Mouse (Mus musculus): ENCODE data around the gene Pop7.

The Pop7 gene

DNA sequence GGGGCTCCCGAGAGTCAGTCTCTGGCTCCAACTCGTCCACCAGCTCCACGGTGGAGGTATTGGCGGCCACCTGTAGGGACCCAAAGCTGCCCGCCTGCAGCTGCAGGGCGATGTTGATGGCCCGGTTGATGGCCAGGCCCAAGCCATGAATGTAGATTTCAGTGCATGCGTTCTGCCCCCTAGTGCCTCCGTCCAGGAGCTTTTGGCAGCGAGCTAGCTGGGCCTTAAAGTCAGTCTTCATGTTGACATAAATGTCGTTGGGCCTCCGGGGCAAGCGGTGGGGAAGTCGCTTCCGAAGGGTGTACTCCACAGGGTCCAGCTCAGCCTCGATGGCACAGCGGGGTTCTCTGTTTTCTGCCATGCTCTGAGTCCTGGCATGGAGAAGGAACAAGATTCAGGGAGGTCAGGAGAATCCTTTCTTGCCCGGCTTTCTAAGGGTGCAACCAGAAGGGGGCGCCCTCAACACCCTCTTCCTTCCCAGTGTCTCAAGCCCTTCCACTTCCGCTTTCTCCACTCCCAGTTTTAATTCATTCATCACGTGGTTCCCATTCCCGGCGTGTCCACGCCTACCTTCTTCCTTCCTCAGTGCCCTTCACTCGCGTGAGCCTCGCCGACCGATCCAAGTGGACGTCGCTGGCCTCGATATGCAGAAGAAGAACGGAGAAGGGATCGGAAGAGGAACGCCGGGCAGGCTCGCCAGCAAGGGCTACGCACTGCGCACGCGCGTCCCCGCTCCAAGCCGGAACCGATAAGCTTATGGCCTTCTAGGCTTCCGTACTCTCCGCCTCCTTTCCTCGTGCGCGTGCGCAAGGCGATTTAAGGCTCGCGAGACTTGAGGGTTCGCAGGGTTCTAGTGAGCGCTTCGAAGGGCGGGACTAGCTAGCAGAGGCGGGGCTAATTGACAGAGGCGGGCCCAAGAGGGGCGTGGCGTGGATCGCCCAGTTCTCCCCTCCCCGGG is at the start of gene Pop7:
TSS of gene Pop7 (minus strand) at position 810 of the 958 bp plus-strand sequence.
- DNase-seq: peak; percentile 100

DNA sequence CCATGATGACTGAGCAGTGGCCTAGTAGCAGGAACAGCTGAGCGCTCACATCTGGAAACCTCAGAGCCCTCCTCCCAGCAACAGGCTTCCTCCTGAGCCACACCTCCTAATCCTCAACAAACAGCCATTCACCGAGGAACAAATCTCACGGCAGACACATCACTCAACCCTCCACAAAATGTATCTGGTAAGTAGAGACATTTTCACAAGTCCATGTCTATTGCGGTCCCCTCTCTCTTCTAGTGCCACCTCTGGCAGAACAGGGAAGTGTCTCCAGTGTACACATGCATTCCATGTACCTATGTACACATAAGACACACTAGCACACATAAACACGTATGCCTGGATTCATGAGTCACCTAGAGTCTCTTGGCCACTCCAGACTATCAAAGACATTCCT is 48.8 kb upstream of the Pop7 start:
- no peak for DNase-seq

DNA sequence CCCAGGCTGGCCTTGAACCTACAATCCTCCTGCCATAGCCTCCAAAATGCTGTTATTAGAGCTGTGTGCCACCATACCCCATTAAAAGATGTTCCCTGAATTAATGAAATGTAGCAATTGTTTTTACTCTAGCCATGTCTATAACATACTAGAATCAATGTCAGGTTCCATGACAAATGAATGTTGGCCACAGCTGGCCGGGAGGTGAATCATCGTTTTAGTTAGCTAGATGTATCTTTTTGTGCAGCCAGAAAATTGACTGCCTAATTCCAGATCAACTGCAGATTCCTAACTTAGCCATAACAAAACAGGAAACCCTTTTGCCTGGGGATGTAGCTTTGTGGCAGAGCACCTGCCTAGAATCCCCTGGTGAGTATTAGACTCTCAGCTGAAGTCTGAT is 47.5 kb upstream of the Pop7 start:
- DNase-seq: no peak

DNA sequence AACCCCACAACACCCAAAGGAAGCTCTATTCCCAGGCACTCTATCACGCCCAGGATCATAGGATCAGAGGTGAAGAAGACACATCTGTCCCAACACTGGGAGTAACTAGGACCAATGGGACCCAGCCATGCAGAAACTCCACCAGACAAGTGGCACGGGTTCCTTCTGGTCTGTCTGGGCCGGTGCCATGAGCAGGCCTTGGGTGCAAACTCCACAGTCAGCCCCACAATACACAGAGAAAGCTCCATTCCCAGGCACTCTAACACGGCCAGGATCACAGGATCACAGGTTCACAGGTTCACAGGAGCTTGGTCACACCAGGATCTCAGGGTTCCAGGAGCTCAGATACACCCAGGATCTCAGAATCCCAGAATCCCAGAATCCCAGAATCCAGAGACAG is 43.3 kb upstream of the Pop7 start:
- DNase-seq: no peak

DNA sequence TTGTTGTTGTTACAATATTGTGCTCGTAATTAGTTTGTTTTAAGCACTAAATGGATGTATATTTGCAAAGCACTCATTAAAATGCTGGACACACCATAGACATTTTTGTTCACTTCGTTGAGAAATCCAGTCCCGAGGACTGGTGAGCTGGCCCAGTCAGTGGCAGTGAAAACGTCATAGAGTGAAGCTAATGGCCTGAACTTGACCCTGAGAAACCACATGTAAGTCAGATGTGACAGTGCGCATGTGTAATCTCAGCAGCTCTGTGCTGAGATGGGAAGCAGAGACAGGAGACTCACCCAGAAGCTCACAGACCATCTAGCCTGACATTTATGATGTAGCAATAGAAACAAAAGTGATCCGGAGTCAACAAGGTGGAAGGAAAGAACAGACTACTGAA is 42.6 kb upstream of the Pop7 start:
- no peak for DNase-seq

DNA sequence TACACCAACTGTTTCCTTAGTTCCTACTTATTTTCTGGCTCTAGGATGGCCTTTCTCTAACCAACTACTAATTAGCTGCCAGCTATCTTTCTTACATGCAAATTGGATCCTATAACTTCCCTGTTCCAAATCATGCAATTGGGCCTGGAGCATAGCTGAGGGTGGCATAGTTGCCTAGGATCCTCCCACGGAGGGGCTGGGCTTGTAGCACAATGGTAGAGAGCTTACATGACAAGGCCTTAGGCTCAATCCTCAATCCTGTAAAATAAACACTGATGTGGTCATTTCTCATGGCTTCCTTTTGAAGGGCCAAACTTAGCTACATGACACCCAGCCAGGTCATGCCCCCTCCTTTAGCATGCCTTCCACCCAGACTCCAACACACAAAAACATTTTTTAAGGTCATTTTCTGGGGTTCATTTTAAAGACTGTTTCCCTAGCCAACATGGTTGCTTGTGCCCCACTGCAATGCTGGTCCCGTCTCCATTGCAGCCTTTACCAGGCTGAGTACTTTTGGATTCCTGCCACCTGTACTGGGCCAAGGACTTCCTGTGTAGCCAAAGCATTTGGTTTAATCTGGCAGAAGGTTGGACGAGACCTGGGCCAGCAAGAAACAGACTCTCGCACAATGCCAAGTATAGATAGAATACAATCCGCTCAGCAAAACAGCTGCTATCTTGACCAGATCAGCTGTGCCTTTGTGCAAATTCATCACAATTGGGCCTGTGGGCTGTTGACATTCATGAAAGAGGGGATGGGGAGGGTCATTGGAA is 39.6 kb upstream of the Pop7 start:
- no peak for DNase-seq

DNA sequence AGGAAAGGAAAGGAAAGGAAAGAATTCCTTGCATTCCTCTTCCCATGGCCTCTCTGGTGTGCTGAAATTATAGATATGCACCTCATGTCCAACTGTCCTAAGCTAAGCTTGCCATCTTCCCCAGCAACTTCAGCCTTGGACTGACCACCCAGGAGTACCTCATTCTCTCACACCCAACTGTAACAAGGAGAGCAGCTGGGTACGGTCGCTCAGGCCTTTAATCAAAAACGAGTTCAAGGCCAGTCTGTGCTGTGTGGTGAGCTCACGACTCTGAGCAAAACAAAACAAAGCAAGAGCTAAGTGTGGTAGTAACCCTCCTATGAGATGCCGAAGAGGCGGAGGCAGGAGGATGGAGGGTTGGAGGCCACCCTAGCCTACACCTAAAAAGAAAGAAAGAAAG is 38.7 kb upstream of the Pop7 start:
- no peak for DNase-seq

DNA sequence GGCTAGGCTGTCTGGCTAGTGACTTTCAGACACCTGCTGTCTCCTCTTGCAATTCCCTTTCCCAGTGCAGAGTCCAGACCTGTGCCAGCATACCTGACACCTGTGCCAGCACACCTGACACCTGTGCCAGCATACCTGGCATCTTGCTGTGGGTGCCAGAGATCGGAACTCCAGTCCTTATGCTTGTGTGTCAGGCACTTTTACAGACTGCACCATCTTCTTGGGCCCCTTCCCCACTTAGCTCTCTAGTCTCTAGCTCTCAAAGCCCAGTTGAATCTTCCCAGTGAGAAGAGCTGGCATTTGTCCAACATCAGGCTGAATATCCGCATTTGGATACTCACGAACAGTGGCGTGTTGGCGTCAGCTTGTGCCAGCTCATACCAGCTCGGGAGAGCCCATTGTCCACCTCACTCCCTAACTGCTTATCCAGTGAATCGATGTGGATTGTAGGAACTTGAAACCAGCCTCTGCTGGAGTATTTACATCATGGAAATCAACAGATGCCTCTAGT is 37.0 kb upstream of the Pop7 start:
- DNase-seq: no peak

DNA sequence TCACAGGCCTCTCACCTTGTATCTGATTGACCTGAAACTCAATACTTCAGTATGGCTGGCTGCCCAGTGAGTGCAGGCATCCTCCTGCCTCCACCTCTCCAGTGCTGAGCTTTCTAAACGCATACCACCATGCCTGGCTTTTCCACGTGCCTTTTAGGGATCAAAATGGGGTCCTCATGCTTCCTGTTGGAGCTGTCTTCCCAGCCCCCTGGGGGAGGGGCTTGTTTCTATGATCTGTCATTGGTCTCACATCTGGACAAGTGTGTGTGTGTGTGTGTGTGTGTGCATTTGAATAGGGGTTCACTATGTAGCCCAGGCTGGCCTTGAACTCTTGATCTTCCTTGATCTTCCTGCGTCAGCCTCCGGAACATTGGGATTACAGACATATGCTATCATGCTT is 35.1 kb upstream of the Pop7 start:
- DNase-seq: no peak

DNA sequence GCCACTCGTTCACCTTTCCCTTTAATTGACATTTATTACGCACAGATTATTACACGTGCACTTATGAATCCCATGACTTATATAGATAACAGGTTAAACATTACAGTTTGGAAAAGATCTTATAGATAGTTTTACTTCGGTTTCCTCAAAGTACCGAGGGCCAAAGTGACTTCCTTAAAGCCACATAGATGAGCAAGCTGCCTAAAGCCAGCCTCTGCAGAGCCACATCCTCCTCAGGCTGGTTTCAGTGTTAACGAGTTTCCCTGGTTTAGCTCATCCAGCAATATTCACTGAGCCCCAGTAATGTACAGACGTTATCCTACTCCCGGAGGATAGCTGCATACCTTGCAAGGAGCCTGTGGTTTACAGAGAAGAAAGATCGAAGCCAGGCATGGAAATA is 33.0 kb upstream of the Pop7 start:
- DNase-seq: no peak

DNA sequence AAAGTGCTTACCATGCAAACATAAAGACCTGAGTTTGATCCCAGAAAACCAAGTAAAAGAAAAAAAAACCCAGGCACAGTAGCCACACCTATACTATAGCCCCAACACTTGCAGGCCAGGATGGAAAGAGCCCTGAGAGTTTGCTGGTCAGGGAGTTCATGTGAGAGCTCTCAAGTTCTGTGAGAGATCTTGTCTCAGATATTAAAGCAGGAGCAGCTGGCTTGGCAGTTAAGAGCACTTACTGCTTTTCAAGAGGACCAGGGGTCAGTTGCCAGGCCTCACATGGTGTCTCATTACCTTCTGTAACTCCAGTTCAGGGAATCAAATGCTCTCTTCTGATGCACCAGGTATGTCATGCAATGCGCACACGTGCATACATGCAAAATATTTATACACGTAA is 32.4 kb upstream of the Pop7 start:
- DNase-seq: no peak

DNA sequence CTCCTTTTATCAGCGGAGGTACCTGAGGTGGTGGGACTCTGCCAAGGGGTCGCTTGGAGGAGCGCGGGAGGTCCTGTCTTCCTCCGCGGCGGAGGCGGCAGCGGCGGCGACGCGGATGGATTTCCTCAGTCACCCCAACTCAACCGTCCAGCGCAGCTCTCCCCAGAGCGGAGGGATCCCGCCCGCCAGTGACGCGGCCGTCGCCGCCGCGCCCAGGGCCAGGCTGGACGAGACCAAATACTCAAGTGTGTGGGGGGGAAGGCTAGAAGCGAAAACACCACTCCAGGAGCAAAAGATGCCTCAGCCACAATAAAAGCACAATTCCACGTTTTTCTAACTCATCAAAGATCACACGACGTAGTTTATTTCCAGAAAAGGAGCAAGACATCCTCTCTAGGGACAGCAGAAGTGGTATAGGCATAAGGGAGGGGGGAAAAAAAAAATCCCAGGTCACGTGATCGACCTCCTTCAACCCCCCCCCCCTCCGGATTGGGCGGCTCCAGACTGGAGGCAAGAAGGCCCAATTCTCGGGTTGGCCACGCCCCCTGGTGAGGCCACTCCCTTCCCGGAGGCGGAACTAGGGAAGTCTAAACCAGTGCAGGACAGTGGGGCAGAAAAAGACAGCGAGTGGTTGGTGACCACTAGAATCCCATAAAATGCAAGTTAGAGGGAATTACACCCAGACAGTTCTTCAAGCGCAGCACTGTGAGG is 31.0 kb upstream of the Pop7 start, which contains the start of the genes Epo and Gnb2:
TSS of gene Epo (minus strand) at position 126 of the 711 bp plus-strand sequence.
TSS of gene Gnb2 (minus strand) at position 394 of the 711 bp plus-strand sequence.
- peak; percentile 99 for DNase-seq

DNA sequence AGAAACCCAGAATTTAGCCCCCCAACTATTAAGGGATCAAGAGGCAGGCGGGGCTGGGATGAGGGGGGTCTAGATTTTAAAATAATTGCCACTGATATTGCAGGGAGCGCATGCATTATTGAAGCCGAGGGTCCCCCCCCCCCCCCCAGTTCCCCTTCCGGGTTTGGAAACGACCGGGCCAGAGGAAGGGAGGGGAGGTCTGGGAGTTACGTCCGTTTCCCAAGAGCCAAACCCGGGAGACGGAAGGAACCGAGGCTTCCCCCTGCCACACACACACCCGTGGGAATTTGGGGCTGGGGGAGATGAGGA is 30.4 kb upstream of the Pop7 start:
- DNase-seq: no peak

DNA sequence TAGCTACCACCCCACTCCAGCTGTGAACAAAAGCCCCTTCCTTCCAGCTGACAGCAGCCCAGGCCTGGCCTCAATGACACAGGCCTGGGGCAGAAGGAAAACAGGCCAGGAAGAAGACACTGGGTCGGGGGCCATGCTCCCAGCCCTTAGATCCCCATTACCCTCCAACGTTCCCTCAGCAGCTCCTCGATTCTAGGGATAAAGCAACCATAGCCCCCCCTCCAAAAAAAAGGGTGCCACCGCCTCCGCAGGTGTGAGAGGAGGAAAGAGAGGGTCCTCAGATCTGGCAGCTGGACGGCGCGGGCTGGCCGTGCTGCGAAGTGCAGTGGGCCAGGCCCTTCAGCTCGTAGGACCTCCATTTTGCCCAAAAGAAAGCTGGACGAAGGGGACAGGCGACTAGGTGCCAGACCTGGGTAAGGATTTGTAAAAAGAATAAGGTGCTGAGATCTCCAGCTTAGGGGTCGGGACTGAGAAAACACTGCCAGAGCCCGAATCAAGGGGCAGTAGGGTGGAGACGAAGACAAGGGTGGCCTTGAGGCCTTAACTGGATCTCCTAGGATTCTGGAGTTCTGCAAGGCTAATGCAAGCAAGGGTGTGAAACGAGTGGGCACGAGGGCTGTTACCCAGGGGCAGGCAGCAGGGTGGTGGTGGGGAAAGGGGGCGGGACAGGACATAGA is 30.0 kb upstream of the Pop7 start:
- DNase-seq: no peak

DNA sequence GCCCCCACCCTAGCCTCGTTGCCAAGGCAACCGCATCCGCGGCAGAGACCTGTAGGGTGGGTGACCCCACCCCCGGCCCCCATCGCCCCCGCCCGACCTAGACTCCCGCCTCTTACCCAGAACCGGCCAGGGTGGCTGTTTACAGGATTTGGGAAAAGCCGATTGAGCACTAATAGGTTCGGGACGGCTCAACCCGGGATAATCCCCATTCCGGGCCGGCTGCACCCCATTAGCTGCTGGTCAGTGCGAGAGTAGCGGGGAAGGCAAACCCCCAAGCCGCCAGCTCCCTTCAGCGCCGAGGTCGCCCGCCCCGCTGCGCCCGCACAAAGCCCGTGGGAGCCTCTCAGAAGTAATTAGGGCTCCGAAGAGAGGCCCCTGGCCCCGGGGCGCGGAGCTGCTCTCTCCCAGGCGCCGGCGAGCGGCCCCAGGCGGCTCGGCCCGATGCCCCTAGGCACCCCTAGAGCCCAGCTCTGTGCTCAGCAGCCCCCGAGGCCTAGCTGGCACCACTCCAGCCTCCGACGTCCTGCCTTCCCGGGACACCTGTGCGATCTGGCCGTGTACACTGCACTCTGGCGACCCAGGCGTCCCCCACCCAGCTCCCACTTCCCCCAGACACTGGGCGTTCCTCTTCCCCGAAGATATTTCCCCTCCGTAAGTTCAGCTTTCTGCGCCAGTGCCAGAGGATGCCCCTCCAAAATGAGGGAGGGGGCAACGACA is 29.3 kb upstream of the Pop7 start:
- peak; percentile 74 for DNase-seq

DNA sequence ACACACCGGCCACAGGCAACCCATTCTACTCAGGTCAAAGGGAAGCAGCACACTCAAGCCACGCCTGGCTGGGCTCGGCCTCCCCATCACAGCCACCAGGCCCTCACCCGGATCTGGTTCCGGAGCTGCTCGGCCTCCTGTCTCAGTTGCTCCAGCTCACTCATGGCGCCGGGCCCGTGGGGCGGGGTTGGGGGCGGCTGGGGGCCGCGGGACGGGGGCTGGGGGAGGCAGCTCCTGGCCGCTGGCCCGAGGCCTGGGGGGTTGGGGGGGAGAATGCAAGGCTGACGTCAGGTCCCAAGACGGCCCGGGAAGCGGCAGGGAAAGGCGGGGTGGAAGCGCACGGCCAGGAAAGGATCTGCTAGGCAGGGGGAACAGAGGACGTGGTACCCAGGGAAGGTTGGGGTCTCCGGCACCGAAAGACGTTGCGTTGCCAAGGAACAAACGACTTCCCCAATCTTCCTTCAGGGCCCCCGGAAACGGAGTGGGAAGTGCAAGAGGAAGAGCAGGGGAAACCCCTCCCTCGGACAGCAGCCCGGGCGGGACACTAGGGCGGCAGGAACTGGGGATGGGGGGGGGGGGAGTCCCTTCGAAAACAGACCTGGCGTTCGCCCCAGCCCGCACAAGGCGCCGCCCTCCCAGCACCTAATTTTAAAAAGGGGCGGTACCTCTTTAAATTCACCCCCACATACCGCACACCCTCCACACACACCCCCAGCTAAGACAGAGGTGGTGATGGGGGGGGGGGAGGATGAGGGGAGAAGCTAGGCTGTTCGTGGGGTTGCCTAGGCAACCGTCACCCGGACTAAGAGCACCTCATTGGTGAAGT is 28.5 kb upstream of the Pop7 start:
- peak; percentile 83 for DNase-seq

DNA sequence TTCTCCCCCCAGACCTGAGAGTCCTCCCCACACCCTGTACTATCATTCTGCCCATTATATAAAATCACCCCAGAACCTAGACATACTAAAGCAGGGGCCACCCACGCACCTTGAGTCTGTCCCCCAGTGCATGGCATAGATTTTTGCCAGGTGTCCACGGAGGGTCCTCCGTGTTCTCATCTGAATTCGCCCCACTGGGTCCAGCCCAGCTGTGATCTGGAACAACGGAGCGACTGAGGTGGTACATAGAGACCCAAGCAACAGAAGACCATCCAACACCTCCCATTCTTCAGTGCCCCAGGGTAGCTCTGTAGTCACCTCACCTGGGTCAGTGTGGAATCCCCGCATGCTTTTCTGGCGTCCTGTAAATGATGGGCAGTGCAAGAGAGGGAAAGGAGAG is 27.8 kb upstream of the Pop7 start:
- no peak for DNase-seq

DNA sequence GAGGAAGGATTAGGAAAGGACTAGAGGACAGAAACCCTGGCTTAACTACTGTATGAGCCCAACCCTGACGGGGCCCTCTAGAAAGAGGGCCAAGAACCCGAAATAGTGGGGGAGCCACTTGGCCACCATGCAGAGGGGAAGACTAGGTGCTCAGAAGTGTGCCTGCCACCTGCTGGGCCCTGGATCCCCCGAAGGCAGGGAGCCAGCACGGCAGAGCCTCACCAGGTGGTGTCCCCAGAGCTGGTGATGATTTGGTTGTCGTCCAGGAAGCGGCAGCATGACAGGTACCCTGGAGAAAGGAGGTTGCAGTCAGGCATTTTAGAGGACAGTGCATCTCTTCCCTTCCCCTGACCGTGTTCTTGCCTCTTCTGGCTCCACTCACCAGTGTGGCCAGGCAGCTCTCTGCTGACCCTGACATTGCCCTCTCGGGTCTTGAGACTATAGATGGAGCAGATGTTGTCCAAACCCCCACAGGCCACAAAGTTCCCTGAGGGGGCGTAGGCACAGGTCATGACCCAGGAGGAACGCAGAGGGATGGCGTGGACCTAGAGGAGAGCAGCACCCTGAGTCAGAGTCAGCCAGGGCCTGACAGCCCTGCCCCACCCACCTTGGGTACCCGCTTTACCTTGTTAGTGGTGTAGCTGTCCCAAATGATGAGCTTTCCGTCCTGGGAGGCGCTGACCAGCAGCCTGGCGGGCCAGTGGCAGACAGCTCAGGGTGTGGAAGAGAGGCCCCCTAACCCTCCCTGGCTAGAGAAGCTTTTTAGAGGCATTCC is 27.1 kb upstream of the Pop7 start:
- no peak for DNase-seq

DNA sequence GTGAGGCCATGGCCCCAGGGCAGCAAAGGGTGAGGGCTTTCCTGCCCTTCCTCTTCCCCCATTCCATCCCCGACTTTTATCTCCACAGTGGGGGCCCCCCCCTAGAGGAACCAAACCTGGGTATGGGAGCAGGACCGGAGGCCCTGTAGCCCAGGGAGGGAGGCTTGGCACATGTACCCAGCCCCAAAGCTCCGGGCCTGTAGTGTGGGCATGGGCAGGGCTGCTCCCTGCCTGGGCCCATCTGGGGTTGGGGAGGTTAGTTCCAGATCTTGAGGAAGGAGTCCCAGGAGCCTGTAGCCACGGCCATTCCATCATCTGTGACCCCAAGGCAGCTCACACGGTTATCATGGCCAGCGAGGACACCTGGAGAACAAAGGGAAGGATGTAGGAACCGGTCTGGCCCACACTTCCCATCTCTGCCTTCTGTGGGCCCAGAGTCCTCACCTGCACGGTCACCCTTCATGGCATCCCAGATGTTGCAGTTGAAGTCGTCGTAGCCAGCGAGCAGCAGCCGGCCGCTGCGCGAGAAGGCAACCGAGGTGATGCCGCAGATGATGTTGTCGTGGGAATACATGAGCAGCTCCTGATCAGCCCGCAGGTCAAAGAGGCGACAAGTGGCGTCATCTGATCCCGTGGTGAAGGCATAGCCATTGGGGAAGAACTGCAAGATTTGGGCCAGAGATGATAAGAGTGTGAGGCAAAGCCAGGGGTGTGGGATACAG is 26.1 kb upstream of the Pop7 start:
- DNase-seq: no peak

Data from kidney, postnatal 14 days (tissue).